ENCODE assay signal across 22 mouse cellular contexts in the genomic region with DNA sequence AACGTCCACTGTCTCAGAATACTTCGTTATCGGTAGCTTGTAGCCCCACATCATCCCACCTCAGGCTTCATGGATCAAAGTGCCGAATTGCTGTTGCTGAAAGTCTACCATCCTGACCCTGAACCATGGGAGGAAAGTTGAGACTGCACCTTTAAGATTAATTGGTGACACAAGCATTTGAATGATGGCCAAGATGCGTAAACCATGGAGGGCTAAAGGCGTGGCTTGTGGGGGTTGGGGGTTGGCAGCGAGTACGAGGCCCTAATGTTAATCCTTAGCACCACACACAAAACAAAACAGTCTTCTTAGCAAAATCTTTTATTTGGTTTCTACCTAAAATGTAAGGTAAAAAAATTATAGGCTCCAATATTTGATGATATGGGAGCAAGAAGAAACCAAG. TPM values are rescaled to one million over a fixed set of nuclear protein-coding genes. Genes with fewer than 3 reads are reported as not detected.
DNase-seq lines count a peak whose midpoint lies in the region; ATAC-seq and TF ChIP-seq lines count a peak whose summit lies in the region.
"Had no signal": no experiment of that assay in that cellular context is flagged by ENCODE, and none has a peak within 500 bp of the region (broad histone marks: within the 10 kb centered on the region; RNA-seq: fewer than 3 reads in every experiment).

No protein-coding gene starts in this region.

- no peak for ATAC-seq in hindbrain, postnatal 0 days
- ATAC-seq in monocyte, adult 5-6 weeks (replicated peaks; ENCODE audit: insufficient number of reproducible peaks, low FRiP score, low TSS enrichment, poor library complexity, severe bottlenecking) = no peak
- no peak for ATAC-seq in liver, embryonic 12.5 days
- ATAC-seq: forebrain, embryonic 15.5 days; intestine, embryonic 16.5 days had no signal

- H3K4me3 ChIP-seq in hindbrain, postnatal 0 days (ENCODE audit: low read length) = no peak overlapping the region
- H3K4me3 ChIP-seq in hindbrain, embryonic 10.5 days = no peak overlapping the region
- H3K4me3 ChIP-seq in liver, embryonic 12.5 days = no peak overlapping the region
- H3K4me3 ChIP-seq: embryonic facial prominence, embryonic 15.5 days; erythroblast, embryonic 14.5 days; forebrain, embryonic 10.5 days; forebrain, embryonic 15.5 days; heart, adult 2 months; heart, embryonic 12.5 days; hindbrain, embryonic 13.5 days had no signal

- TF ChIP-seq POLR2A in brain, embryonic 14.5 days (IDR thresholded peaks at IDR 0.05; ENCODE audit: borderline replicate concordance, extremely low read depth, insufficient read depth, insufficient read length, poor library complexity, severe bottlenecking) = no peak

- no peak overlapping the region for H3K9ac ChIP-seq in hindbrain, postnatal 0 days (replicated peaks; ENCODE audit: low read length)
- no peak overlapping the region for H3K9ac ChIP-seq in liver, embryonic 12.5 days
- H3K9ac ChIP-seq: embryonic facial prominence, embryonic 15.5 days; forebrain, embryonic 15.5 days; heart, embryonic 12.5 days; hindbrain, embryonic 13.5 days had no signal

- H3K4me2 ChIP-seq in hindbrain, postnatal 0 days (ENCODE audit: low read depth, low read length) = no peak overlapping the region
- H3K4me2 ChIP-seq in liver, embryonic 12.5 days = no peak overlapping the region
- H3K4me2 ChIP-seq: embryonic facial prominence, embryonic 15.5 days; forebrain, embryonic 15.5 days; heart, embryonic 12.5 days; hindbrain, embryonic 13.5 days had no signal

- no peak for TF ChIP-seq CTCF in hindbrain, postnatal 0 days (IDR thresholded peaks at IDR 0.05; ENCODE audit: low read depth)
- no peak for TF ChIP-seq CTCF in brain, embryonic 14.5 days (IDR thresholded peaks at IDR 0.05; ENCODE audit: borderline replicate concordance, extremely low read depth, insufficient read depth, insufficient read length)

- H3K36me3 ChIP-seq in hindbrain, postnatal 0 days (ENCODE audit: insufficient read depth, low read length) = 0 out of 2 replicates have a peak, but pooled peaks cover 5% of the 10 kb centered on the region
- H3K36me3 ChIP-seq in hindbrain, embryonic 10.5 days = peaks cover 19% of the 10 kb centered on the region
- H3K36me3 ChIP-seq in liver, embryonic 12.5 days = peaks cover 16% of the 10 kb centered on the region

- H3K27ac ChIP-seq in hindbrain, postnatal 0 days = no peak overlapping the region
- H3K27ac ChIP-seq in hindbrain, embryonic 10.5 days = no peak overlapping the region
- H3K27ac ChIP-seq in liver, embryonic 12.5 days = no peak overlapping the region
- H3K27ac ChIP-seq: embryonic facial prominence, embryonic 15.5 days; forebrain, embryonic 10.5 days; forebrain, embryonic 15.5 days; heart, adult 2 months; hindbrain, embryonic 13.5 days had no signal

- H3K9me3 ChIP-seq in hindbrain, postnatal 0 days (ENCODE audit: low read length) = no peaks in the 10 kb centered on the region
- 0 out of 2 replicates have a peak, but pooled peaks cover 2% of the 10 kb centered on the region for H3K9me3 ChIP-seq in hindbrain, embryonic 10.5 days
- no peaks in the 10 kb centered on the region for H3K9me3 ChIP-seq in liver, embryonic 12.5 days (replicated peaks)
- H3K9me3 ChIP-seq: embryonic facial prominence, embryonic 15.5 days; forebrain, embryonic 10.5 days; forebrain, embryonic 15.5 days; hindbrain, embryonic 13.5 days had no signal

- WGBS in hindbrain, postnatal 0 days = 51% methylated on average over 8 of the region's 8 CpGs
- WGBS in hindbrain, embryonic 10.5 days = 77% methylated on average over 8 of the region's 8 CpGs
- WGBS in liver, embryonic 12.5 days (ENCODE audit: insufficient replicate concordance) = 49% methylated on average over 8 of the region's 8 CpGs

- DNase-seq in cerebellum, postnatal 14 days = peak; percentile 36 to 58
- DNase-seq in cerebellum, postnatal 36 days = no peak
- peak; percentile 36 for DNase-seq in hindbrain, postnatal 0 days (ENCODE audit: low spot score)
- DNase-seq in hindbrain, embryonic 10.5 days (ENCODE audit: low spot score) = no peak
- peak; percentile 53 for DNase-seq in brain, embryonic 14.5 days (ENCODE audit: low read depth)
- DNase-seq: adrenal gland, adult 8-10 months; adrenal gland, postnatal 36 days; cerebellum, adult 11 months; cerebellum, adult 8-10 months; embryo, embryonic 11 days; gastrocnemius, postnatal 10 days; heart, adult 2 months; heart, postnatal 4 days had no signal

- H3K27me3 ChIP-seq in hindbrain, postnatal 0 days (ENCODE audit: insufficient read depth, low read length) = no peaks in the 10 kb centered on the region
- no peaks in the 10 kb centered on the region for H3K27me3 ChIP-seq in hindbrain, embryonic 10.5 days (ENCODE audit: insufficient read depth, poor library complexity, severe bottlenecking)
- H3K27me3 ChIP-seq in liver, embryonic 12.5 days (replicated peaks) = no peaks in the 10 kb centered on the region
- H3K27me3 ChIP-seq: embryonic facial prominence, embryonic 15.5 days; forebrain, embryonic 15.5 days; heart, embryonic 12.5 days; hindbrain, embryonic 13.5 days had no signal

- no peaks in the 10 kb centered on the region for H3K4me1 ChIP-seq in hindbrain, postnatal 0 days (ENCODE audit: insufficient read depth, low read length)
- no peaks in the 10 kb centered on the region for H3K4me1 ChIP-seq in hindbrain, embryonic 10.5 days (replicated peaks)
- H3K4me1 ChIP-seq in liver, embryonic 12.5 days = peaks cover 14% of the 10 kb centered on the region
- H3K4me1 ChIP-seq: embryonic facial prominence, embryonic 15.5 days; forebrain, embryonic 10.5 days; forebrain, embryonic 15.5 days; hindbrain, embryonic 13.5 days had no signal

RNA-seq across cellular contexts. Expression of a gene that starts 18.6 kb away (rescaled TPM):
- total RNA-seq in hindbrain, postnatal 0 days (2014; rRNA removed) = 1.3 and 3.9 TPM in 2 replicates
- polyA plus RNA-seq in hindbrain, postnatal 0 days (2015; fragmentation: Nextera tagmentation; extraction: Ambion mirVana) = 2.8 and 3.4 TPM in 2 replicates
- polyA plus RNA-seq in hindbrain, embryonic 10.5 days (2016; fragmentation: Nextera tagmentation; extraction: Ambion mirVana) = 4.8 and 6.7 TPM in 2 replicates
- 1.6 and 2.3 TPM in 2 replicates for polyA plus RNA-seq in brain, embryonic 14.5 days (2012; rRNA removed)
- total RNA-seq in monocyte, adult 5-6 weeks (2017) = 887 to 1,580 TPM (median 1,277 TPM) in 3 replicates
- 32.2 and 35.8 TPM in 2 replicates for polyA plus RNA-seq in liver, embryonic 12.5 days (2016; fragmentation: Nextera tagmentation; extraction: Ambion mirVana)

RNA-seq across cellular contexts. Expression of a gene that starts 35.3 kb away (rescaled TPM):
- total RNA-seq in hindbrain, postnatal 0 days (2014; rRNA removed) = 91.7 and 97.5 TPM in 2 replicates
- 169 and 172 TPM in 2 replicates for polyA plus RNA-seq in hindbrain, postnatal 0 days (2015; fragmentation: Nextera tagmentation; extraction: Ambion mirVana)
- polyA plus RNA-seq in hindbrain, embryonic 10.5 days (2016; fragmentation: Nextera tagmentation; extraction: Ambion mirVana) = 224 and 228 TPM in 2 replicates
- 72.4 and 87.0 TPM in 2 replicates for polyA plus RNA-seq in brain, embryonic 14.5 days (2012; rRNA removed)
- 71.7 to 79.2 TPM (median 74.8 TPM) in 3 replicates for total RNA-seq in monocyte, adult 5-6 weeks (2017)
- 108 and 114 TPM in 2 replicates for polyA plus RNA-seq in liver, embryonic 12.5 days (2016; fragmentation: Nextera tagmentation; extraction: Ambion mirVana)

RNA-seq across cellular contexts. Expression of a gene that starts 53.0 kb away (rescaled TPM):
- total RNA-seq in hindbrain, postnatal 0 days (2014; rRNA removed) = 13.9 and 19.3 TPM in 2 replicates
- 6.7 and 8.3 TPM in 2 replicates for polyA plus RNA-seq in hindbrain, postnatal 0 days (2015; fragmentation: Nextera tagmentation; extraction: Ambion mirVana)
- polyA plus RNA-seq in hindbrain, embryonic 10.5 days (2016; fragmentation: Nextera tagmentation; extraction: Ambion mirVana) = 13.0 and 15.5 TPM in 2 replicates
- 8.6 and 9.4 TPM in 2 replicates for polyA plus RNA-seq in brain, embryonic 14.5 days (2012; rRNA removed)
- 29.8 to 43.7 TPM (median 33.5 TPM) in 3 replicates for total RNA-seq in monocyte, adult 5-6 weeks (2017)
- 15.0 and 16.5 TPM in 2 replicates for polyA plus RNA-seq in liver, embryonic 12.5 days (2016; fragmentation: Nextera tagmentation; extraction: Ambion mirVana)

Comparison
In these comparisons a context has a peak if more than half of its experiments do, and no peak if none do; other contexts are left out.
1. DNase-seq: peak in cerebellum, postnatal 14 days (2 of 2), hindbrain, postnatal 0 days (single experiment) and brain, embryonic 14.5 days (single experiment); none in cerebellum, postnatal 36 days (0 of 2) and hindbrain, embryonic 10.5 days (single experiment).